Mouse (Mus musculus): ENCODE results near the gene Bsx. TPM values are rescaled to one million over a fixed set of nuclear protein-coding genes. Genes with fewer than 3 reads are reported as not detected.

Gene Bsx
- polyA plus RNA-seq, 1 experiment from 2014 or later: not detected

DNA sequence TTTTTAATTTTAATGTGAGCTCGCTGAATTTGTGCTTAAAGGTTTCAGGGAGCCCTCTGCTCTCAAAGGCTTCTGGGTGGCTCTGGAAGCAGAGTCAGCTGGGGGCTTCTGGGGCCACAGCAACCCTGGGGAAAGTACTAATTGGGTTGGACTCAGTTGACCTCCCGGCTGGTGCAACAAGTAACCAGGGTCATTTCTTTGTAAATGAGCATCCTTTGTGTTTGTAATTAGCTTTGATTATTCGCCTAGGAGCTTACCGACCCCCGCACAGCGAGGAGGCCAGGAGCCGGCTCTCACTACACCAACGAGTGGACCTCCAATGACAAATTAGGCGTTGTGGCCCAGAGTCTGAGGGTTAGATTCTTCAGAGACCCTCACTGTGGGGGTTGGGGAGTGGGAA is 14.7 kb upstream of the Bsx start:
- Histone ChIP-seq H3K9me3 (ENCODE audit: control insufficient read depth, low read length) (no peaks in the 10 kb centered on the region), H3K4me1 (ENCODE audit: control insufficient read depth, insufficient read depth, low read length) (0 out of 2 replicates have a peak, but pooled peaks cover 6% of the 10 kb centered on the region), H3K4me3 (ENCODE audit: low read depth, low read length) (peak overlapping the region; percentile 32), H3K4me2 (ENCODE audit: low read depth, severe bottlenecking) (peak overlapping the region; percentile 42; the same call in 1 of the 2 replicates), H3K36me3 (ENCODE audit: control insufficient read depth, insufficient read depth, low read length) (no peaks in the 10 kb centered on the region), H3K27ac (replicated peaks; ENCODE audit: low read depth, low read length) (no peak overlapping the region), H3K9ac (ENCODE audit: low read length) (no peak overlapping the region), H3K27me3 (ENCODE audit: control insufficient read depth, insufficient read depth, low read length) (0 out of 2 replicates have a peak, but pooled peaks cover 2% of the 10 kb centered on the region)
- ATAC-seq (ENCODE audit: insufficient number of reproducible peaks, low FRiP score, low TSS enrichment, low read depth): no peak
- DNase-seq (ENCODE audit: low spot score): no peak
- WGBS: 2% methylated on average over 9 of the region's 9 CpGs

DNA sequence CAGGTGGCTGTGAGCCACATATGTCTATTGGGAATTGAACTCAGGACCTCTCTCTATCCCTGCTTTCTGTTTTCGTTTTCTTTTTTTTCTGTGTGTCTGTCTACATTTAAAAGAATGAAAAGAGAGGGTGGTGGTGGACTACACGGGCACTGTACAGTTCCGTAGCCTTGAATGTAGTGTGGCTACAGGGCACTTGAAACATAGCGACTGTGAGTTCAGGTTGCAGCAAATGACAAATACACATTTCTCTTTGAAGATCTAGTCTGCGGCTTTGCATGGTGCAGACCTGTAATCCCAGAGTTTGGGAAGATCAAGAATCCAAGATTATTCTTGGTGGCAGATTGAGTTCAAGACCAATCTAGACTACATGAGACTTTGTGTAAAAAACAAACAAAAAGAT is 3.6 kb upstream of the Bsx start:
- DNase-seq (ENCODE audit: low spot score) (no peak), ATAC-seq (ENCODE audit: insufficient number of reproducible peaks, low FRiP score, low TSS enrichment, low read depth) (no peak)
- peaks cover 54% of the 10 kb centered on the region for H3K27me3 ChIP-seq (ENCODE audit: control insufficient read depth, insufficient read depth, low read length)
- H3K4me3 ChIP-seq (ENCODE audit: low read depth, low read length): no peak overlapping the region
- H3K4me2 ChIP-seq (ENCODE audit: low read depth, severe bottlenecking): no peak overlapping the region
- WGBS: 78% methylated on average over 5 of the region's 5 CpGs
- no peak overlapping the region for H3K27ac ChIP-seq (replicated peaks; ENCODE audit: low read depth, low read length)
- H3K4me1 ChIP-seq (ENCODE audit: control insufficient read depth, insufficient read depth, low read length): no peaks in the 10 kb centered on the region
- H3K9ac ChIP-seq (ENCODE audit: low read length): no peak overlapping the region
- H3K36me3 ChIP-seq (ENCODE audit: control insufficient read depth, insufficient read depth, low read length): no peaks in the 10 kb centered on the region
- no peaks in the 10 kb centered on the region for H3K9me3 ChIP-seq (ENCODE audit: control insufficient read depth, low read length)

DNA sequence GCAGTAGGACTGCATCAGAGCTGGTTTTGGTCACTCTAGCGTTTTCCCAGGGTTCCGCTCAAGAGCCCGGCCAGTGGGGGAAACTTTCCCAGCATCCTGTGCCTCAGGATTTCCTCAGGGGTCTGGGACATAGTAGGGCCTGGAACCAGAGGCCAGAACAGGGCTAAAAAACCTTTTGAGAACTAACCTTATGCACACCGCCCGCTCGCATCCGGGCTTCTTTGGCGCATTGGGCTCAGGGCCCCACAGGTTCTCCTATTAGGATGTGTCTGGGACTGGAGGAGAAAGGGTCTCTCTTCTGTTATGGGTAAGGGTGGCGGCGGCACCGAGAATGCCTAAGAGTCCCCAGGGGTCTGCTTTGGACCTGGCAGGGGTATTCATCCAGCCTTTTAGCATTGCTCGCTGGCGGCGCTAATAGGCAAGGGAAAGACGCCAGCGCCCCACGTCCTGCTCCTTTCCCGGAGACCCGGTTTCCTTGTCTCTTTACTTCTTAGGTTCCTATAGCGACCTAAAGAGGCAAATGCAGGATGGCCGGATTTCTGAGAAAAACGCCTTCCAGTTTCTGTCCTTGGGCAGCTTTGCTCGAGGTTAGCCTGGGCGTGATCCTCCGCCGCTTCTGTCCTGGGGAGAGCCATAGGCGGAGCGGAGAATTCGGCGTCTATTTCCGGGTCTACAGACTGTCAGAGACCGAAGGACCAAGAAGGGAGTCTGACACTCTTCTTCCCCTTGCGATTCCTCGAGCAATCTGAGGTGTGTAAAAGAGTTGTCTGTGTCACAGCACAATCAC is 2.4 kb upstream of the Bsx start:
- no peaks in the 10 kb centered on the region for H3K36me3 ChIP-seq (ENCODE audit: control insufficient read depth, insufficient read depth, low read length)
- H3K4me1 ChIP-seq (ENCODE audit: control insufficient read depth, insufficient read depth, low read length): no peaks in the 10 kb centered on the region
- H3K27ac ChIP-seq (replicated peaks; ENCODE audit: low read depth, low read length): no peak overlapping the region
- H3K9me3 ChIP-seq (ENCODE audit: control insufficient read depth, low read length): no peaks in the 10 kb centered on the region
- no peak overlapping the region for H3K9ac ChIP-seq (ENCODE audit: low read length)
- DNase-seq (ENCODE audit: low spot score) (peak; percentile 37), ATAC-seq (ENCODE audit: insufficient number of reproducible peaks, low FRiP score, low TSS enrichment, low read depth) (no peak)
- no peak overlapping the region for H3K4me3 ChIP-seq (ENCODE audit: low read depth, low read length)
- H3K4me2 ChIP-seq (ENCODE audit: low read depth, severe bottlenecking): no peak overlapping the region
- peaks cover 64% of the 10 kb centered on the region for H3K27me3 ChIP-seq (ENCODE audit: control insufficient read depth, insufficient read depth, low read length)
- 2% methylated on average over 34 of the region's 34 CpGs for WGBS

DNA sequence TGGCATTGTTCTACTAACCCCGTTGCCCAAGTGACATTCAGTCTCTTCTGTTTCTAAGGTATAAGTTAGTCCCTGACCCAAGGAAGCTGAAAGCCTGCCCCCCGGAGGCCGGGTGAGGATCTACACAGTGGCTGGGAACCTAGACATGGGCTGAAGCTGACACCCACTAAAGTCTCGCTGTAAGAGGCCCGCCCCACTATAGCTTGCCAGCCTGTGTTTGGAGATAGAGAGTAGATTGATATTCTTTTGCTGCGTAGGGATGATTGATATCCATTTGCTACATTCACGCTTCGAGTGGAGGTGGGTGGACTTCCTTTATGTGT is 1.8 kb upstream of the Bsx start:
- DNase-seq (ENCODE audit: low spot score): peak; percentile 33
- 3% methylated on average over 8 of the region's 8 CpGs for WGBS
- Histone ChIP-seq H3K9ac (ENCODE audit: low read length) (no peak overlapping the region), H3K4me2 (ENCODE audit: low read depth, severe bottlenecking) (no peak overlapping the region), H3K9me3 (ENCODE audit: control insufficient read depth, low read length) (no peaks in the 10 kb centered on the region), H3K4me1 (ENCODE audit: control insufficient read depth, insufficient read depth, low read length) (no peaks in the 10 kb centered on the region), H3K4me3 (ENCODE audit: low read depth, low read length) (no peak overlapping the region), H3K27me3 (ENCODE audit: control insufficient read depth, insufficient read depth, low read length) (peaks cover 68% of the 10 kb centered on the region), H3K36me3 (ENCODE audit: control insufficient read depth, insufficient read depth, low read length) (no peaks in the 10 kb centered on the region), H3K27ac (replicated peaks; ENCODE audit: low read depth, low read length) (no peak overlapping the region)
- no peak for ATAC-seq (ENCODE audit: insufficient number of reproducible peaks, low FRiP score, low TSS enrichment, low read depth)

DNA sequence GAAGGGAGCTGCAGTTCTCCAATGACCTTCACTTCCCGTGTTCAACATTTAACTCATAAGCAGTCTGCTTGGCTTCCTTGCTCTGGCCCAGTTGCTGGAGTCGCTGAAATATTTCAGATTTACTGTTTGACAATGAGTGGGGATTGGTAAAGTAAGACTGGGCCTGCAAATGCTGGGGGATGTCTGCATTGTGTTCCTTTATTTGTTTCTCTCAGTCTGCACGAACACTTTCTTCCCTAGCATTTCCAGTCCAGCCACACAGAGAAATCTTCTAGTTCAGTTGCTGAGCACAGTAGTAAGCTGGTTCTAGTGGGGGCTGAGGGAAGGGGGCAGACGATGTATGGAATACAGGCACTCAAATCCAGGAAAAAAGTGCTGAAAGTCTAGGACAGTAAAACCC is 1.0 kb downstream of the Bsx start:
- H3K9me3 ChIP-seq (ENCODE audit: control insufficient read depth, low read length): no peaks in the 10 kb centered on the region
- no peaks in the 10 kb centered on the region for H3K36me3 ChIP-seq (ENCODE audit: control insufficient read depth, insufficient read depth, low read length)
- H3K27ac ChIP-seq (replicated peaks; ENCODE audit: low read depth, low read length): no peak overlapping the region
- H3K4me2 ChIP-seq (ENCODE audit: low read depth, severe bottlenecking): no peak overlapping the region
- peaks cover 3% of the 10 kb centered on the region; the same call in 1 of the 2 replicates for H3K4me1 ChIP-seq (ENCODE audit: control insufficient read depth, insufficient read depth, low read length)
- H3K27me3 ChIP-seq (ENCODE audit: control insufficient read depth, insufficient read depth, low read length): peaks cover 87% of the 10 kb centered on the region
- no peak for ATAC-seq (ENCODE audit: insufficient number of reproducible peaks, low FRiP score, low TSS enrichment, low read depth)
- WGBS: 2% methylated on average over 4 of the region's 4 CpGs
- H3K9ac ChIP-seq (ENCODE audit: low read length): no peak overlapping the region
- DNase-seq (ENCODE audit: low spot score): no peak
- no peak overlapping the region for H3K4me3 ChIP-seq (ENCODE audit: low read depth, low read length)

DNA sequence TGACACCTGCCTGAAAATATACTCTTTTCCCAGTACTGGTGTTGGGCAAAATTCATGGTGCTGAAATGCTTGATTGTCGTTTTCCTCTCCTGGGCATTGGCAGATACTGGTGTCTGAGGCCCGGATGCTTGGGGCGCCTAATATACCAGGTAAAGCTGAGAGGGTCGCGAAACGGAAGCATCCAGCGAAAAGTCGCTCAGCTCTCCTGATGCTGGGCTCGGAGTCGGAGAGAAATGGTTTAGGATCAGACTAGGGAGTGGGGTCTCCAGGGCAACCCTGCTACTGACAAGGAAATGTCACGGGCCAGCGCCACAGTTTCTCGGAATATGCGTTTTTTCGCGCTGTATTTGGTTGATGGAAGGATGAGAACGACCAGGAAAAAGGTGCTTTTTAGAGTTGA is 1.5 kb downstream of the Bsx start:
- Histone ChIP-seq H3K4me2 (ENCODE audit: low read depth, severe bottlenecking) (no peak overlapping the region), H3K4me3 (ENCODE audit: low read depth, low read length) (no peak overlapping the region), H3K27ac (replicated peaks; ENCODE audit: low read depth, low read length) (no peak overlapping the region), H3K9ac (ENCODE audit: low read length) (no peak overlapping the region), H3K36me3 (ENCODE audit: control insufficient read depth, insufficient read depth, low read length) (no peaks in the 10 kb centered on the region), H3K4me1 (ENCODE audit: control insufficient read depth, insufficient read depth, low read length) (peaks cover 3% of the 10 kb centered on the region; the same call in 1 of the 2 replicates), H3K27me3 (ENCODE audit: control insufficient read depth, insufficient read depth, low read length) (peaks cover 87% of the 10 kb centered on the region), H3K9me3 (ENCODE audit: control insufficient read depth, low read length) (no peaks in the 10 kb centered on the region)
- WGBS: 2% methylated on average over 17 of the region's 17 CpGs
- DNase-seq (ENCODE audit: low spot score): peak; percentile 41
- no peak for ATAC-seq (ENCODE audit: insufficient number of reproducible peaks, low FRiP score, low TSS enrichment, low read depth)

DNA sequence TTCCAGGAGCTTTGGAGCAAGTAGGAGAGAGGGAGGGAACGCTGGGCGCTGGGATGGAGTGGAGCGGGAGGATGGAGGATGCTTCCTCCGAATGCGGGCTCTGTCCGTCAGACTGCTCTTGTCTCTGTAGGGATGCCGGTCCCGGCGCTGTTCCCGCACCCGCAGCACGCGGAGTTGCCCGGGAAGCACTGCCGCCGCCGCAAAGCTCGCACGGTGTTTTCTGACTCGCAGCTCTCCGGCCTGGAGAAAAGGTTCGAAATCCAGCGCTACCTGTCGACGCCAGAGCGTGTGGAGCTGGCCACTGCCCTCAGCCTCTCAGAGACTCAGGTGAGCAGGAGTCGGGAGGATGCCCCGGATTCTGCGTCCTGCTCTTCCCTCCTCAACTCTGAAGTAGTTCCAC is 2.2 kb downstream of the Bsx start:
- Histone ChIP-seq H3K27ac (replicated peaks; ENCODE audit: low read depth, low read length) (no peak overlapping the region), H3K9me3 (ENCODE audit: control insufficient read depth, low read length) (no peaks in the 10 kb centered on the region), H3K4me1 (ENCODE audit: control insufficient read depth, insufficient read depth, low read length) (peaks cover 3% of the 10 kb centered on the region; the same call in 1 of the 2 replicates), H3K27me3 (ENCODE audit: control insufficient read depth, insufficient read depth, low read length) (peaks cover 89% of the 10 kb centered on the region), H3K4me3 (ENCODE audit: low read depth, low read length) (no peak overlapping the region), H3K4me2 (ENCODE audit: low read depth, severe bottlenecking) (no peak overlapping the region), H3K36me3 (ENCODE audit: control insufficient read depth, insufficient read depth, low read length) (no peaks in the 10 kb centered on the region), H3K9ac (ENCODE audit: low read length) (no peak overlapping the region)
- DNase-seq (ENCODE audit: low spot score) (peak; percentile 58), ATAC-seq (ENCODE audit: insufficient number of reproducible peaks, low FRiP score, low TSS enrichment, low read depth) (no peak)
- under 1% methylated on average over 29 of the region's 29 CpGs for WGBS

DNA sequence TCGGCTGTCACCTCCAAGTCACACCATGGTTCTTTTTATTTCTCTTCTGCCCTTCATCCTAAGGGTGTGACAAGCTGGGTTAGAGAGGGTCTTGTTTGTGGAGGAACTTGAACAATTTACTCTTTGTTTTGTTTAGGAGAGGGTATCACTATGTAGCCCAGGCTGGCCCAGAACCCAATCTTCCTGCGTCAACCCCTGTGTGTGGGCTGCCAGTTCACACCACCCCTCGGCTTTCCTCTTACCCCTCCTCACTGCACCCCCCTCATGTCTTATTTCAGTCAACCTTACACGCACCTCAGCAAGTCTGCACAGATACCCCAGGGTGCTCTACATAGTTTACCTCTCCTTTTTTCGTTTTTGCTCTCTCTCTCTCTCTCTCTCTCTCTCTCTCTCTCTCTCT is 2.8 kb downstream of the Bsx start:
- Histone ChIP-seq H3K9ac (ENCODE audit: low read length) (no peak overlapping the region), H3K9me3 (ENCODE audit: control insufficient read depth, low read length) (no peaks in the 10 kb centered on the region), H3K4me3 (ENCODE audit: low read depth, low read length) (no peak overlapping the region), H3K4me2 (ENCODE audit: low read depth, severe bottlenecking) (no peak overlapping the region), H3K4me1 (ENCODE audit: control insufficient read depth, insufficient read depth, low read length) (peaks cover 3% of the 10 kb centered on the region; the same call in 1 of the 2 replicates), H3K36me3 (ENCODE audit: control insufficient read depth, insufficient read depth, low read length) (no peaks in the 10 kb centered on the region), H3K27me3 (ENCODE audit: control insufficient read depth, insufficient read depth, low read length) (peaks cover 87% of the 10 kb centered on the region), H3K27ac (replicated peaks; ENCODE audit: low read depth, low read length) (no peak overlapping the region)
- ATAC-seq (ENCODE audit: insufficient number of reproducible peaks, low FRiP score, low TSS enrichment, low read depth) (no peak), DNase-seq (ENCODE audit: low spot score) (no peak)
- 4% methylated on average over 5 of the region's 5 CpGs for WGBS

Data from limb, embryonic 11.5 days (tissue).